Mouse (Mus musculus) bone marrow macrophage, adult 2 months (primary cell): ENCODE data around the gene Dpysl4.

Experiments
- CTCF ChIP-seq: IDR thresholded peaks from 2 replicates; pipeline ENCODE4 v1.5.1; 2012; ENCODE audit warnings: low read depth, mild to moderate bottlenecking, low read length, moderate library complexity
- POLR2A ChIP-seq: IDR thresholded peaks from 2 replicates; pipeline ENCODE4 v1.6.1; 2012; ENCODE audit warnings: mild to moderate bottlenecking, low read depth, low read length, borderline replicate concordance

- TF ChIP-seq CTCF, result no peak
- TF ChIP-seq POLR2A, result no peak
Measured at GRCm38 (mm10) chr7:139101286-139101804, 15.5 kb downstream of the Dpysl4 start.
